17 mouse cellular contexts compared by ENCODE assay signal in the genomic region with DNA sequence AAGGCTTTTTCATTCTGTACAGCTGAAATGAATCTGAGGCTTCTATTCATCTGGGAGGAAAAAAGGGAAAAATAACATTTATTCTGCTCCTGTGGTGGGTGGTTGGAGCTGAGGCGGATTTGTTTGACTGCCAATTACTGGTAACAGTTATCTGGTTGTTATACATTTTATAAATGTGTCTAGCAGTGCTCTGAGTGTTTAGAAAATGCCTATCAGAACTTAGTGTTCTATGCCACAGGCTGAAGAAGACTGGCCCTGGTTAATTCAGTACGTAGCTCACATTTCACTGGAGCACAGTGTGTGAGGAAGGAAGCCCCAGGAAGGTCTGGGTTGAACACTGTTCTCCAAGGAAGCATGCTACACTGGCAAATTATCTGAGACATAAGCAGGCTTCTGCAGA.
DNase-seq lines count a peak whose midpoint lies in the region; ATAC-seq and TF ChIP-seq lines count a peak whose summit lies in the region.
"Had no signal": no experiment of that assay in that cellular context is flagged by ENCODE, and none has a peak within 500 bp of the region (broad histone marks: within the 10 kb centered on the region; RNA-seq: fewer than 3 reads in every experiment).

No protein-coding gene starts in this region.

- no peak for TF ChIP-seq CTCF in forebrain, postnatal 0 days (IDR thresholded peaks at IDR 0.05; ENCODE audit: low read depth)

- H3K27ac ChIP-seq in forebrain, postnatal 0 days (ENCODE audit: low read depth, low read length), result peak overlapping the region; percentile 57; the same call in 1 of the 2 replicates
- H3K27ac ChIP-seq in forebrain, embryonic 13.5 days, result no peak overlapping the region
- H3K27ac ChIP-seq: gastrocnemius, adult 2 months had no signal

- no peak overlapping the region for H3K4me3 ChIP-seq in forebrain, postnatal 0 days (ENCODE audit: low read depth, low read length)
- H3K4me3 ChIP-seq in forebrain, embryonic 13.5 days, result no peak overlapping the region
- H3K4me3 ChIP-seq: gastrocnemius, adult 2 months; myocyte had no signal

- 26% methylated on average over 2 of the region's 2 CpGs for WGBS in forebrain, postnatal 0 days
- 53% methylated on average over 2 of the region's 2 CpGs for WGBS in forebrain, embryonic 13.5 days

- peak; percentile 32 for DNase-seq in forebrain, postnatal 0 days
- DNase-seq in right cerebral cortex, adult 18-20 months, result peak; percentile 47
- DNase-seq in right cerebral cortex, postnatal 4 days, result no peak
- DNase-seq in layer of hippocampus, postnatal 36 days, result peak; percentile 40 to 41
- DNase-seq in natural killer cell, adult 2 months (ENCODE audit: low spot score in 2 of 2), result no peak
- DNase-seq in spleen, adult 12 weeks (ENCODE audit: low spot score), result no peak
- DNase-seq: adrenal gland, adult 2 months; cerebellum, postnatal 25 days; gastrocnemius, adult 2 months; heart, postnatal 14 days; thymus, postnatal 4 days had no signal

- no peaks in the 10 kb centered on the region for H3K27me3 ChIP-seq in forebrain, postnatal 0 days (ENCODE audit: insufficient read depth, low read length)
- H3K27me3 ChIP-seq in forebrain, embryonic 13.5 days, result no peaks in the 10 kb centered on the region

- no peak overlapping the region for H3K9ac ChIP-seq in forebrain, postnatal 0 days
- H3K9ac ChIP-seq in forebrain, embryonic 13.5 days, result no peak overlapping the region

- no peaks in the 10 kb centered on the region for H3K9me3 ChIP-seq in forebrain, postnatal 0 days (ENCODE audit: low read length)
- no peaks in the 10 kb centered on the region for H3K9me3 ChIP-seq in forebrain, embryonic 13.5 days (replicated peaks)

- H3K4me1 ChIP-seq in forebrain, postnatal 0 days (ENCODE audit: insufficient read depth), result no peaks in the 10 kb centered on the region; the same call in 1 of the 2 replicates
- H3K4me1 ChIP-seq in forebrain, embryonic 13.5 days, result peaks cover 16% of the 10 kb centered on the region

- no peak for ATAC-seq in forebrain, postnatal 0 days
- ATAC-seq in forebrain, embryonic 13.5 days, result no peak
- no peak for ATAC-seq in granulocyte monocyte progenitor cell, adult 5-6 weeks (replicated peaks; ENCODE audit: poor library complexity, severe bottlenecking)
- ATAC-seq: inflammation-experienced regulatory T-cells, adult 6 months; lung, postnatal 0 days had no signal

- no peak overlapping the region for H3K4me2 ChIP-seq in forebrain, postnatal 0 days (ENCODE audit: low read depth)
- H3K4me2 ChIP-seq in forebrain, embryonic 13.5 days, result no peak overlapping the region
- H3K4me2 ChIP-seq: liver, embryonic 11.5 days had no signal

- H3K36me3 ChIP-seq in forebrain, postnatal 0 days (ENCODE audit: insufficient read depth), result no peaks in the 10 kb centered on the region
- no peaks in the 10 kb centered on the region for H3K36me3 ChIP-seq in forebrain, embryonic 13.5 days (ENCODE audit: poor library complexity, severe bottlenecking)

Comparison
In these comparisons a context has a peak if more than half of its experiments do, and no peak if none do; other contexts are left out.
1. DNase-seq: peak in forebrain, postnatal 0 days (single experiment), right cerebral cortex, adult 18-20 months (single experiment) and layer of hippocampus, postnatal 36 days (2 of 2); none in right cerebral cortex, postnatal 4 days (single experiment), natural killer cell, adult 2 months (0 of 2) and spleen, adult 12 weeks (single experiment).